Mouse (Mus musculus) kidney, adult 2 months (tissue): ENCODE measurements around the gene Cd99l2. TPM values are rescaled to one million over a fixed set of nuclear protein-coding genes. Genes with fewer than 3 reads are reported as not detected.

Experiments
- DNase-seq: peaks from one replicate; pipeline ENCODE4 v3.0.0; 2021
- H3K27ac ChIP-seq: fragments of 200-500 bp; 2 replicates; pipeline ENCODE4 v1.5.1; 2012; ENCODE audit warnings: low read depth, low read length, control low read depth, inconsistent platforms; ENCODE audit not compliant: insufficient read depth
- H3K27me3 ChIP-seq: fragments of 200-500 bp; replicated peaks from 2 replicates; pipeline ENCODE4 v1.6.1; 2012; ENCODE audit warnings: mild to moderate bottlenecking, moderate library complexity, low read length, inconsistent platforms; ENCODE audit not compliant: control insufficient read depth, insufficient read depth
- H3K36me3 ChIP-seq: fragments of 200-500 bp; 2 replicates; pipeline ENCODE4 v1.6.1; 2012; ENCODE audit warnings: mild to moderate bottlenecking, moderate library complexity, low read length, inconsistent platforms; ENCODE audit not compliant: control insufficient read depth, insufficient read depth
- H3K4me1 ChIP-seq: fragments of 200-500 bp; 2 replicates; pipeline ENCODE4 v1.6.1; 2011; ENCODE audit warnings: low read length; ENCODE audit not compliant: control insufficient read depth, insufficient read depth
- H3K4me3 ChIP-seq: fragments of 200-500 bp; 2 replicates; pipeline ENCODE4 v1.5.1; 2011; ENCODE audit warnings: mild to moderate bottlenecking, low read depth, low read length, control low read depth; ENCODE audit not compliant: insufficient read depth
- CTCF ChIP-seq: fragments of 200-500 bp; conservative IDR thresholded peaks from 2 replicates; pipeline ENCODE4 v1.5.1; 2011; ENCODE audit warnings: low read depth, mild to moderate bottlenecking, control low read depth, low read length, moderate library complexity, mixed read lengths; ENCODE audit not compliant: insufficient read depth, insufficient read length
- POLR2A ChIP-seq: fragments of 200-500 bp; IDR thresholded peaks from one replicate; pipeline ENCODE4 v1.6.1; 2011; ENCODE audit warnings: low read depth, low read length, control low read depth
- WGBS: fragments of 180-500 bp; shearing (Covaris S2); methylation state at CpG from one replicate; pipeline ENCODE4 v1.1.7; 2018; 5-methylcytosine and 5-hydroxymethylcytosine counted together
- polyA plus RNA-seq: library from polyadenylated mRNA; depleted of rRNA; stranded (reverse); fragments of >200 nt; gene quantifications from 2 replicates; pipeline ENCODE4 v1.2.3, GENCODE M21; 2012

Cd99l2 gene
- polyA plus RNA-seq, 1 experiment: 24.1 TPM

DNA sequence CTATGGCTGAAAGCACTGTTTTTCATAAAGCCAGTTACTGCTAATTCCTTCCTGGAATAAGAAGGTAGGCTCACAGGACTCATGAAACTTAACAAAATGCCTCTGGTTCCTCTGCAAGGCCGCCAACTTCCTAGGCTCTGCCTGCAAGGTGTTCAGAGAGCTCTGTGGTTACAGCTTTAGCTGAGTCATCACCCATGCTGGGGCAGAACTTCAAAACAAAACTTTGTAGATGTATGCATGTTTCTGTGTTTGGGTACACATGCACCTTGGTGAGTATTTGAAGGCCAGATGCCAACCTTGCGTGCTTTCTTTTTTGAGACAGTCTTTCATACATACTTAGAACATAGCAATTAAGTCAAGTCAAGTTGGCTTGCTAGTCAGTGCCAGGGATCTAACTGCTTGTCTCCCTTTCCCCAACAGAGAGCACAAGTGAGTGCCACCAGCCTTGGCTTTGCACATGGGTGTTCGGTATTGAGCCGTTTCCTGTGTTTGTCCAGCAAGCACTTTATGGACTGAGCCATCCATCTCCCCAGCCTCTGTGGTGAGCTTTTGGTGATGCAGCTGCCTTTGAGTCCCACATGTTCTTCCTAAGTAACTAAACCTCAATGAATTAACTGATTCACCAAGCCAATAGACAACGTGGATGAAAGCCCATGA, 23.9 kb downstream of the Cd99l2 start:
- no peak for DNase-seq
- TF ChIP-seq POLR2A (no peak), CTCF (no peak)
- no peak overlapping the region for H3K27ac ChIP-seq
- 87% methylated on average over 5 of the region's 5 CpGs for WGBS
- H3K4me1 ChIP-seq: peaks cover 4% of the 10 kb centered on the region; the same call in 1 of the 2 replicates
- H3K36me3 ChIP-seq: no peaks in the 10 kb centered on the region
- no peak overlapping the region for H3K4me3 ChIP-seq
- H3K27me3 ChIP-seq: no peaks in the 10 kb centered on the region

DNA sequence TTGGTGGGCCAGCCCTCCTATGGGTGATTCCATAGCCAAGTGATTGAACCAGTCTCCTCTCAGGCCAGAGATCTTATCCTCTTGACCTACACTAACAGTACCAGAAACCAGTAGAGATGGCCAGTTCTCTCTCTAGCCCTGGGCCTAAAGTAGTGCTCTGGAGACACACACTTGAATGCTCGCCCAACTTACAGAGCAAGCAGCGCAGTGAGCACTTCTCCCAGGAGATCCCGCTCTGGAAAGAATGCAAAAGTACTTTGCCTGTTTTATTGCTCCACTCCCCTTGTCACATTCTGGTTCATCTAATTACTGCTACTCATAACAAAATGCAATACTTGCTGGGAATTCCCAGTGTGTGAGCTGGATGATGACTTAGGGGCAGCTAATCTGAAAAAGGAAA, 25.2 kb downstream of the Cd99l2 start:
- WGBS: 79% methylated on average over 3 of the region's 3 CpGs
- TF ChIP-seq CTCF (no peak), POLR2A (no peak)
- no peaks in the 10 kb centered on the region for H3K36me3 ChIP-seq
- H3K4me3 ChIP-seq: no peak overlapping the region
- no peaks in the 10 kb centered on the region for H3K27me3 ChIP-seq
- peak; percentile 0 for DNase-seq
- no peak overlapping the region for H3K27ac ChIP-seq
- peaks cover 4% of the 10 kb centered on the region; the same call in 1 of the 2 replicates for H3K4me1 ChIP-seq

DNA sequence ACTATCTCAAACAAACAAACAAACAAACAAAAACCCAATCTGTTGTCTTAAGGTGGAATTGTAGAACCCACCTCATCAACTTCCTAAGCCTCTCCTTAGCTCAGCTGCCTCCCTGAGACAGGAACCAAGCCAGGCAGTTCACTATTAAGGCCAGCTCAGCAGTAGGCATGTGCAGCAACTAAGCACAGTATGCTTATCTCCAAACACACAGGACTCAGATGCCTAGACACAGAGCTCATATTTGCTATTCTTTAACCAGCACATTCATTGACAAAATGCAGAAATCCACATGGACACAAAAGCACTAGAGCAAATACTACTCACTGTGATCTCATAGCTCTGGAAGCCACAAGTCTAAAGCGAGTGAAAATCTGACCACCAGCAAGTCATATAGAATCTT, 27.2 kb downstream of the Cd99l2 start:
- 90% methylated on average over 1 of the region's 1 CpGs for WGBS
- no peaks in the 10 kb centered on the region for H3K27me3 ChIP-seq
- no peak for DNase-seq
- no peaks in the 10 kb centered on the region for H3K36me3 ChIP-seq
- no peak overlapping the region for H3K27ac ChIP-seq
- TF ChIP-seq POLR2A (no peak), CTCF (no peak)
- peaks cover 4% of the 10 kb centered on the region; the same call in 1 of the 2 replicates for H3K4me1 ChIP-seq
- H3K4me3 ChIP-seq: no peak overlapping the region

DNA sequence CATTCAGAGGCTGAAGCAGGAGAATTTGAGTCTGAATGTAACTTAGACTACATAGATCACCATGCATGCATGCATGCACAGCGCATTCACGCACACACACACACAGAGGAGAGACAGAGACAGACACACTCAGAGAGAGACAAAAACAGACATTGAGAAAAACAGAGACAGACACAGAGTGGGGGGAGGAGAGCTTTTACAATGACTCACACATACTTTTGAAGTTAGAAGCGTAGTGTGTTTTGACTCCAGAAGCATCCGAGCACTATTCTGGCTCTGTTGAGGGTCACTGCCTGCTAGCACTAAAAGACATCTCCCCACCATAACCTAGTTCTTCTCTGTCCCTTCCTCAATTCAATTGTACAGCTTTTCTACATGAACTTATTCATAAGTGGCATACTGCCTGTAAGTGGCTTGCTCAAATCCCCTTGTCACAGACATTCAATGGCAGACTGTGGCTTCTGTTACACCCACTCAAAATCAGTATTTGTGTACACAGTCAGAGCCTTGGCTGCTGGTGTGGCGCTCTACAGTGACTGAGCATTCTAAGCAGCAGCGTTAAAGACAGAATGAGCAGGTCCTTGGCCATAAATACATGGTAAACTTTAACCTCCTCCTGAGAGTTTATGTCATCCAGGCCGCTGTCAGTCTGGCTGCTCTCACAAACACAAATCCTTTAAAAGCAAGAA, 28.4 kb downstream of the Cd99l2 start:
- H3K27ac ChIP-seq: no peak overlapping the region
- no peak for TF ChIP-seq POLR2A
- no peak for TF ChIP-seq CTCF
- no peak overlapping the region for H3K4me3 ChIP-seq
- no peaks in the 10 kb centered on the region for H3K27me3 ChIP-seq
- no peaks in the 10 kb centered on the region for H3K36me3 ChIP-seq
- WGBS: 66% methylated on average over 7 of the region's 7 CpGs
- no peak for DNase-seq
- peaks cover 4% of the 10 kb centered on the region; the same call in 1 of the 2 replicates for H3K4me1 ChIP-seq

DNA sequence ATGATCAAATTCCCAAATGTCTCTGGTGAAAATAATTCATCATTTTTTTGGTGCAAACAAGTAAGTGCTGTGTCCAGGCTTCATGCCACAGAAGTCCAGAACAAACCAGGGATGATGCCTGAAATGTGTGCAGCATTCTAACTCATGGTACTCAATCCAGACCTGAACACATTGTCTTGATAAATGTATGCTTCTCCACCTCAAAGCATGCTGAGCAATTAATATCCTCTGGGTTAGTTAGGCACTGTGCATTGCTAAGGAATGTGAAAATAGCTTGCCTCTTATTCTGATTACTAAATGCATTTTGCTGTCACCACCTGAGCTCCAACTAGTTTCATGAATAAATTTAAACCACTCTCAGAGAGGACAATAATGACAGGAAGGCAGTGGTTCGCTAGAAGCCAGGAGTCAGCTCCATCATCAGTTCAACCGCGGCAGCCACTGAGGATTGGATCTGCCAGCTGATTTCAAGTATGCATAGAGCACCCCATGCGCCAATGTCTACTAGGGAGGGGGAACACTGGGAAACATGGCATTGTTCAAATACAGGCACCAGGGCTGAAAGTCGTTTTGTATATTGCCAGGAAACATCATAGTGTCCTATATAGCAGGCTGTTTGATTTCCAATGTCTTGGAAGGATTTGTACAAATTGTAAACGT, 36.4 kb downstream of the Cd99l2 start:
- H3K27me3 ChIP-seq: no peaks in the 10 kb centered on the region
- WGBS: 68% methylated on average over 6 of the region's 6 CpGs
- H3K36me3 ChIP-seq: no peaks in the 10 kb centered on the region
- H3K27ac ChIP-seq: no peak overlapping the region
- TF ChIP-seq POLR2A: no peak
- no peak for TF ChIP-seq CTCF
- no peak overlapping the region for H3K4me3 ChIP-seq
- no peaks in the 10 kb centered on the region for H3K4me1 ChIP-seq
- no peak for DNase-seq

GRCm38 (mm10) chrX:71442916-71443315, 49.7 kb downstream of the Cd99l2 start:
- 74% methylated on average over 5 of the region's 5 CpGs for WGBS
- no peaks in the 10 kb centered on the region for H3K36me3 ChIP-seq
- H3K4me3 ChIP-seq: no peak overlapping the region
- no peak for TF ChIP-seq CTCF
- TF ChIP-seq POLR2A: no peak
- no peak for DNase-seq
- H3K4me1 ChIP-seq: no peaks in the 10 kb centered on the region
- no peaks in the 10 kb centered on the region for H3K27me3 ChIP-seq
- H3K27ac ChIP-seq: no peak overlapping the region

DNA sequence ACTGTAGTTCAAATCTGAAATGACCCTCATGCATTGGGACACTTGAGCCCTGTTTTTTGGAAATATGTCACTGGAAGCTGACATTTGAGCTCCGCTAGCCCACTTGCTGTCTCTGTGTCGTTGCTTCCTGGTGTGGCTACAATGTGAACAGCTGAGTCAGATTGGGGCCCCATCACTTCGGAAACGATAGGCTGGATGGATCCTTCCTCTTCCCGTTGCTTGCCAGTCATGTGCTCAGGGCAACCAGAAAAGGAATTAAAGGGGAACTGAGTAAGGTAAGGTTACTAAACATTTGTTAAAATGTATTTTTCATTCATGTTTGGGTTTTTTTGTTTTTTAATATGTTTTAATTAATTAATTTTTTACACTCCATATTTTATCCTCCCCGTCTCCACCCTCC, 53.2 kb downstream of the Cd99l2 start:
- no peaks in the 10 kb centered on the region; the same call in 1 of the 2 replicates for H3K36me3 ChIP-seq
- WGBS: 91% methylated on average over 6 of the region's 6 CpGs
- TF ChIP-seq POLR2A (no peak), CTCF (no peak)
- no peak overlapping the region for H3K27ac ChIP-seq
- no peak for DNase-seq
- H3K4me3 ChIP-seq: no peak overlapping the region
- H3K4me1 ChIP-seq: no peaks in the 10 kb centered on the region
- no peaks in the 10 kb centered on the region for H3K27me3 ChIP-seq
